Mouse (Mus musculus) c-Kit-negative CD71-positive TER-119-positive erythroid progenitor cells, embryonic 14.5 days (primary cell): ENCODE results near the gene Cdc42se1.

ENCODE experiments used
- DNase-seq: peaks from one replicate; pipeline ENCODE4 v3.0.0-alpha.2; 2013; ENCODE audit warnings: low read depth, low spot score

Gene Cdc42se1

DNA sequence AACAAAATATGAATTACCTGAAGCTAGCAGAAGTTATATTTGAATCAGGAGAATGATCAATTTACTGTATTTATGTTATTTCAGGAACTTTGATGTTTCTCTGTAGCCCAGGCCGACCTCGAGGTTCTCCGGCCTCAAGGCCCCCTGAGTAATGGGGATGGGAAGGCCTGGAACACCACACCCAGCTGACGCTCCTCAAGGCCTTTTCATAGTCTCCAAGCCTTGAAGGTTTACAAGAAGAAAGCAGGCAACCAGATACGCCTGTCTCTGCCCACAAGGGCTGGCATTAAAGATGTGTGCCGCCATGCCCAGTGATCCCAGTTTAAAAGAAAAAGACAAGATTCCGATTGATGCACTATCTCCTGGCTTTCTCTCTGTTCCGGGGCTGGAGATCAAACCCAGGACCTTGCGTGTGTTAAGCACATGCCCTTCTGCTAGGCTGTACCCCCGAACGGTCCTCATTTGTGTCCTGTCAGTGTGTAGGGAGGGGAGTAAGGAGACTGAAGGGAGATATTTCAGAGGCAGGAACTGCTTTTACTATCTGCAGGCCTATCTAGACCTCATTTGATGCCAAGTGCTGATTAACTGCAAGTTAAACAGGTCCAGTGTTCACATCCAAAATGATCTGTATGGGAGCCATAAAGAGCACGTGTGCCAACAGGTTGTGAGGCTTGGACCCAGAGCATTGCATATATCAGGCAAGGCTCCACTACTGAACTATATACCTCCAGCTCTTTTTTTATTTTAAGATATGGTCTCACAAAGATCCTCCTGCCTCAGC lies 56.2 kb downstream of the Cdc42se1 start:
- no peak for DNase-seq

DNA sequence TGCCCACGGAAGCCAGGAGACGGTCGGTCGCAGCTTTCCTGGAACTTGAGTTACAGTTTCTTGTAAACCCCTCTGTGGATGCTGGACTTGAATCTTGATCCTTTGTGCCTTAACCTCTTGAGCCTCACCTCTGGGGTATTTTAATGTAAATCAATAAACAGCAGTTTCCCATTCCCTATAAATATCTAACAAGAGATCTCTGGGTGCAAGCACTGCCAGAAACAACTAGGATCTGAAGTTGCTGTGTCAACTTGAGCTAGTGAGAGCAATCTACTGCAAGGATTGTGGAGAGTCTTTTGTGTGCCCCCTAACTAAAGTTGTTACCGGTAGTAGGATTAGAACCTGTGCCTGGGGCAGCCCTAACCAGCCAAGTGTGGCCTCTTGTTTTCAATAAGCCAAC lies 56.9 kb downstream of the Cdc42se1 start:
- DNase-seq, result no peak
